Mouse (Mus musculus) testis, adult 2 months (tissue): ENCODE results near the gene BC035947.

Experiments
- CTCF ChIP-seq: fragments of 200-500 bp; IDR thresholded peaks from 2 replicates; pipeline ENCODE4 v1.5.1; 2012; ENCODE audit warnings: low read depth, mild to moderate bottlenecking, inconsistent platforms, low read length, moderate library complexity; ENCODE audit not compliant: control insufficient read depth, insufficient read depth, insufficient replicate concordance
- POLR2A ChIP-seq: fragments of 200-500 bp; IDR thresholded peaks from 2 replicates; pipeline ENCODE4 v1.6.1; 2012; ENCODE audit warnings: low read depth, mild to moderate bottlenecking, inconsistent platforms, low read length, moderate library complexity; ENCODE audit not compliant: control insufficient read depth

DNA sequence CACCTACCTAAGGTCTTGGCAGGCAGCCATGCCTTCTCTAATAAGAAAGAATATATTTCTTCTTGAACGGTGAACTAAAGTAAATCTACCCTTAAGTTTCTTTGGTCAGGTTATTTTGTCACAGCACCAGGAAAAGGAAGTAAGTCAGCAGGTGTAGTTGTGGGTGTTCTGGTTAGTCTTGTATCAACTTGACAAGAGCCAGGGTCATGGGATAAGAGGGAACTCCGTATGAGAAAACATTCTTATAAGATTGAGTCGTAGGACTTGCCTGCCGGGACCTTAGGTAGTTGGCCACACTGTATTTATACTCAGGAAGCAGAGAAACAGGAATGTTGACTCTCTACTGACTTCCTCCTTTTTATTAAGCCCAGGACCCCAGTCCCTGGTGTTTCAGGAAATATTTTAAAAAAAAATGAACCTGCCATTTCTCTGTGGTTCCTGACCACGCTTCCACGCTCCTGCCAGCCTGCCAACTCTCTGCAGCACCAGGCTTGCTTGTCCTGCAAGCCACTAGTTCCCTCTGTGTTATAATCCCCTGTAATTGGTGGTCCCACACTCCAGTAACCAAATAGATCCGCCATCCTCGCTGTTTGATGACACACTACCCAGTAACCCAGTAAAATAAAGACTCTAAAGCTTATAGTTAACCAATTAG lies 42.2 kb upstream of the BC035947 start:
- TF ChIP-seq POLR2A (no peak), CTCF (no peak)
